Mouse (Mus musculus): ENCODE data around the gene Gm21985.

Gm21985 gene

GRCm38 (mm10) chr2:112318227-112318626, 52.1 kb downstream of the Gm21985 start:
- in situ Hi-C loops (cut with MboI, MseI), result no loop called here

- in situ Hi-C loops (cut with MboI, MseI), result no loop called here
These were observed 52.8 kb downstream of the Gm21985 start for GRCm38 (mm10) chr2:112318905-112319304.

DNA sequence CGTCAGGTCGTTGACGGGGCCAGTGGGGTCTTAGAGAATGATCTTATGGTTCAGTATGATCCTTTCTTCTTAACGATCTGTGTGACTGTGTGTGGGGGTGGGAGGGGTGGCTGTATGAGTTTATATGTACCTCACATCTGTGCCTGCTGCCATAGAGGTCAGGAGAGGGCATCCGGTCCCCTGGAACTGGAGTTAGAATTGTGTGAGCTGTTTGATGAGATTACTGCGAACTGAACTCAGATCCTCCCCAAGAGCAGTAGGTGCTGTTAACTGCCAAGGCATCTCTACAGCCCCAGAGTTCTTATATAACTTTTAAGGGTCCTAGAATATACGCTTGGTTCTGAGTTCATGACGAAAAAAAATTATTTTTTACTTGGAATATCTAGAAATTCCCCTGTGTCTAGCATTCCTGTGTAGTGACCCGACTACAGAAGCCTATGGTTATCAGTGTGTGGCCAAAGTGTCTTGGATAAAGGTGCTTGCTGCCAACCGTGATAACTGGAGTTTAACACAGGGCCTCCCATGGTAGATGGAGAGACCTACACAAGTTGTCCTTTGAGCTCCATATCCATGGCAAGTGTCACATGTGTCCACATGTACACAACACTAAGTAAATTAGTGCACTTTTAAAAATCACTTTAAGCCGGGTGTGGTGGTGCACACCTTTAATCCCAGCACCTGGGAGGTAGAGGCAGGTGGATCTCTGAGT, 62.1 kb downstream of the Gm21985 start:
- in situ Hi-C loops (cut with MboI, MseI), result no loop called here

- in situ Hi-C loops (cut with MboI, MseI), result no loop called here
These were observed 66.2 kb downstream of the Gm21985 start for GRCm38 (mm10) chr2:112332051-112332898.

DNA sequence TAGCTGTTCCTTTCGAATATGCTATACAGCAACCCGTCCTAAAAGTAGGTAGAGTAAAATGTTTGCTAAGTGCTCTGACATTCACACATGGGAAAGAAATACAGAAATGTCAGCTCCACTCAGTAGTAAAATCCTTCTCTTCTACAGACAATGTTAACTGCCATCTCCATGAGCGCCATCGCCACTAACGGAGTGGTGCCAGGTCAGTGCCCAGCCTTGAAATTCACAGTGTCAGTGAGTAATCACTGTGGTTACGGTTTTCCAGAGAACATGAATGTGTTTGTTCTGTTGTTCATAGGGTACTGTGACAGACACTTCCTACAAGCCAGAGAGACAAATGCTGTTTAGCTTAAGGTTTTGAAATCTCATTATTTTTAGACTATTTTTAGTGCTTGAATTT, 71.1 kb downstream of the Gm21985 start:
- in situ Hi-C loops (cut with MboI, MseI), result no loop called here

GRCm38 (mm10) chr2:112339736-112340135, 73.6 kb downstream of the Gm21985 start:
- in situ Hi-C loops (cut with MboI, MseI), result no loop called here

DNA sequence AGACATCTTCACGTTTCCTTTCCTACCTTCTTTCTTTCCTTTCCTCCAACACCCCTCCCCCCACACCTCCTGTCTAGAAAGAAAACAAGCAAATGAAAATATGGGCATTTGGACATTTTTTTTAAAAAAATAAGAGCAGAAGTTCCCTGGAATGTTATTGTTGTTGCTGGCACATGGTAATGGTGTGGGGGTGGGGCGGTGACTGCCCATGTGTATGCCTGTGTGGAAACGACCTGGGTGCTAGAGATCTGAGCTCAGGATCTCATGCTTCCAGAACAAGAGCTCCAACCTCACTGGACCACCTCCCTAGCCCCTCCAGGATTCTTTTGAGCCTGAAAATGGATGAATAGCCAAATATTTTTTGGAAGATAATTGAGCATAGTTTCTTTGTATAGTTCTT, 75.0 kb downstream of the Gm21985 start:
- in situ Hi-C loops (cut with MboI, MseI), result no loop called here

DNA sequence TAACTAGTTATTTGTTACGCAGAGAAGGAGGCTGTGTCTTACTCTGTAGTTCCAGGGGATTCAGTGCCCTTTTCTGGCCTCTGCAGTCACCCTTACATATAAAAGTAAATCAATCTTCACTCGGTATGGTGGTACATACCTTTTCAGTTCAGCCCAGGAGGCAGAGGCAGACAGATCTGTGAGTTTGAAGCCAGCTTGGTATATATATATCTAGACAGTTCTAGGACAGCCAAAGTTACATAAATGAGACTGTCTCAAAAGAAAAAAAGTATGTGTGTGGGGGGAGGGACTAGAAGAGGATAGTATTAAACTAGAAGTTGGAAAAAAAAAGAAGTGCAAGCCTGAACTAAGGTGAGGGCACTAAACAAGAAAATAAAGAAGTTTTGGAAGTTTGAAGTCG, 82.1 kb downstream of the Gm21985 start:
- in situ Hi-C loops (cut with MboI, MseI), result no loop called here

DNA sequence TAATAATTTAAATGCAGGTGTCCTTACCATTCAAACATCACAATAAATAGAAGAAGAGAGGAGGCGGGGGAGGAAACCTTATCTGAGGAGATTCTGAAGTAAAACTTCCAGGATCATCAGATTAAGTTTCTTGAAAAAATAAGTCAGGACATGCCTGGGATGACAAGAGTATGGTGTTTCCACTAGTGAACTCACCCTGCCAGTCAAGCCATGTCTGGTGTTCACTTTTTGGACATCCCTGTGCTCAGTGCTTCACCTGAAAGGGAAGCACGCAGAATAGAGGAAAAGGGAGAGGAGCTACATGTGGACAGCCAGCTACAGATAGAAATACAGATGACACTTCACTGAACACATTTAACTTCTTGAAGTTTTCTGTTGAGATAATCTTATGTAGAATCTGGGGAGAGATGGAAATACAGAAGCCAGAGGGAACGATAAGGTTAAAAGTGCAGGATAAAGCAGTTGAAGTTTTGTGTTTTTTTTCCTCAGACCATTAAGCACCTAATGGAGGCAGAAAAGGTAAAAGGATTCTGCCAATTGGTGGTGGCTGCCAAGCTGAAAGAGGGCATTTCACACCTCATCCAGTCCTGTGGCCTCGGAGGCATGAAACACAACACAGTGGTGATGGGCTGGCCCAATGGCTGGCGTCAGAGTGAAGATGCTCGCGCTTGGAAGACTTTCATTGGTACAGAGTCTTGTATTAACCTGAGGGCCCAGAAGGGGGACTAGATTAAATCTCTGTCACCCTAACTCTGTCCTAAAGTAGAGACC, 87.8 kb downstream of the Gm21985 start:
- in situ Hi-C loops (cut with MboI, MseI), result no loop called here

DNA sequence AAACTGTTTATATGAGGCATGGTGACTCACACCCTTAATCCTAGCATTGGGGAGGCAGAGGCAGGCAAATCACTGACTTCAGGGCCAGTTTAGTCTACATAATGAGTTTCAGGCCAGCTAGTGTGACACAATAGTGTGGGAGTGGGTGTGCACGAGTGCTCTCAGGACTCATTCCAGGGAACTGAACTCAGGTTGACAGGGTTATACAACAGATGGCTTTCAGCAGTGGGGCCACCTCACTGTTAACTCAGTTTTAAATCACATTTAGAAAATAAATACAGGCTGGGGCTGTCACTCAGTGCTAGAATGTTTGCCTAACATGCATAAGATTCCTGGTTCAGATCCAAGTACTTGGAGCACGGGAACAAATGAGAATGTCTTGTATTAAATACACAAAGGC, 93.5 kb downstream of the Gm21985 start:
- in situ Hi-C loops (cut with MboI, MseI), result no loop called here

GRCm38 (mm10) chr2:112360012-112360780, 94.1 kb downstream of the Gm21985 start:
- in situ Hi-C loops (cut with MboI, MseI), result no loop called here

GRCm38 (mm10) chr2:112360781-112361169, 94.7 kb downstream of the Gm21985 start:
- in situ Hi-C loops (cut with MboI, MseI), result no loop called here

GRCm38 (mm10) chr2:112367222-112367621, 101.1 kb downstream of the Gm21985 start:
- in situ Hi-C loops (cut with MboI, MseI), result loop anchor here (5.0 kb wide), 1 partner anchor 130 kb away; no protein-coding TSS in a partner anchor

- in situ Hi-C loops (cut with MboI, MseI), result loop anchor here (5.0 kb wide), 1 partner anchor 129 kb away; no protein-coding TSS in a partner anchor
These were observed 101.9 kb downstream of the Gm21985 start, which contains the start of gene Emc4 for GRCm38 (mm10) chr2:112367726-112368673. TSS of gene Emc4 (minus strand) at chr2:112368027.

- in situ Hi-C loops (cut with MboI, MseI), result loop anchor here (5.0 kb wide), 2 partner anchors 103 to 127 kb away; partner anchors contain the start of genes Gm21985 and Slc12a6
These were observed 103.8 kb downstream of the Gm21985 start for GRCm38 (mm10) chr2:112369941-112370340.

DNA sequence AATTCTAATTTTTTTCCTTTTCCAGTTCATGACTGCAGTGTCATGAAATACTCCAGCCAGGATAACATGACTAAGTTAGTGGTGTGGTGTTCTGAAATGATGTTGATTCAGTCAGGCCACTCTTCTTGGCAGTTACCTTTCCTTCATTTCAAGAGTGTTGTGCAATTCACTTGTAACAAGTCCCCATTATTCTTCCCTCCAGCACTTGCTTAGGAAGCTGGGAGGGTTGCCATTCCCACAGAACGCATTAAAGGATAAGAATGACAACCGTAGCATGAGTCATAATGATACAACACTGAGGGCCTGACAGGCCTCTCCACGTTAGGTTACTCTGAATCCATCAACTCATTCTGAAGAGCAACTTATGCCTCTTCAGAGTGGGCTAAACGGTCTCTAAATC, 107.0 kb downstream of the Gm21985 start:
- in situ Hi-C loops (cut with MboI, MseI), result loop anchor here (5.0 kb wide), 1 partner anchor 106 kb away; the partner anchor contains the start of genes Gm21985 and Slc12a6

- in situ Hi-C loops (cut with MboI, MseI), result loop anchor here (5.0 kb wide), 1 partner anchor 107 kb away; the partner anchor contains the start of genes Gm21985 and Slc12a6
These were observed 108.5 kb downstream of the Gm21985 start for GRCm38 (mm10) chr2:112374610-112375009.

GRCm38 (mm10) chr2:112378973-112379898, 113.1 kb downstream of the Gm21985 start, which contains the start of gene Katnbl1:
TSS of gene Katnbl1 (plus strand) at chr2:112379211.
- in situ Hi-C loops (cut with MboI, MseI), result no loop called here

DNA sequence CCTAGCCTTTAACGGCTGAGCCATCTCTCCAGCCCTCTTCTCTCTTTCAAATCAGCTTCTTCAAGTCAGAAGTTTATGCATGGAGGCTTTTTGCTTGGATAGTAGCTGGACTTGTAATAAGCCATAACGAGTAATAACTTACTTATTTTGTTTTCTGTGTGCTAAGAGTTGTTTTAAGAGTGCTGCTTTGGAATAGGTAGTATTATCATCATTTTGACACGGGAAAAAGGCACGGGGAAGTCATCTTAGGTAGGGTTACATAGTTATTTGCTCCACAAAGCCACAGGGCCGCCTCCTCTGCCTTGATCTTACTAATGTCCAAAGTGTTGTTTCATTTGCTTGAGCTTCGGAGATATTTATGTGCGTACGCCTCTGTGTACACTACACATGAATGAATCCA, 114.0 kb downstream of the Gm21985 start:
- in situ Hi-C loops (cut with MboI, MseI), result no loop called here

Data from T-helper 2 cell (primary cell).